Mouse (Mus musculus) erythroblast, embryonic 14.5 days (primary cell): ENCODE measurements around the gene Cluh.

Experiments used
- GATA1 ChIP-seq: IDR thresholded peaks from 2 replicates; pipeline ENCODE4 v1.6.1; 2012; ENCODE audit warnings: low read length, inconsistent platforms, mixed read lengths
- TAL1 ChIP-seq: IDR thresholded peaks from 3 replicates; pipeline ENCODE4 v1.6.1; 2012; ENCODE audit warnings: low read length, inconsistent platforms, mixed read lengths

DNA sequence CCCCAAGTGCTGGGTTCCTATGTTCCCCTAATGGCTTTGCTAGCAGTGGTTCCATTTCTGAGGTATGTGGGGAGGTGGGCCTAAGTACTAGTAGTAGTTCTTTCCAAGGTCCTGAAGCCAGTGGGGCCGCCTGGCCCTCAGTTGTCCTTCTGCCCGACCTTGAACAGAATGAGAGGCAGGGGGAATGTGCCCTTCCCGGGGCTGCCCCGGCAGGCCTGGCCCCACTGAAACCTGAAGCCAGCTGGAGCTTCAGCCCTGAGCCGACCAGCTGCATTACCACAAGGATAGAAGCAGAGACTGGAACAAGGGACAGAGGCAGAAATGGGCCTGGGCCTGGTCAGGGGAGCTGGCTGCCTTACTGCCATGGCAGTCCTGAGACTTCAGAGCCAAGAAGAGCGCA, 4.1 kb downstream of the Cluh start:
- TF ChIP-seq GATA1 (no peak), TAL1 (no peak)
